Mouse (Mus musculus) adrenal gland, adult (tissue): Measurements from ENCODE around the gene Olfr933.

ENCODE experiments used
- DNase-seq, 2 experiments: peaks; one replicate each; pipeline ENCODE4 v3.0.0; 2022 to 2023; ENCODE audit warnings: low spot score in 1 of 2; ENCODE audit not compliant: inconsistent age in 2 of 2

Gene Olfr933

DNA sequence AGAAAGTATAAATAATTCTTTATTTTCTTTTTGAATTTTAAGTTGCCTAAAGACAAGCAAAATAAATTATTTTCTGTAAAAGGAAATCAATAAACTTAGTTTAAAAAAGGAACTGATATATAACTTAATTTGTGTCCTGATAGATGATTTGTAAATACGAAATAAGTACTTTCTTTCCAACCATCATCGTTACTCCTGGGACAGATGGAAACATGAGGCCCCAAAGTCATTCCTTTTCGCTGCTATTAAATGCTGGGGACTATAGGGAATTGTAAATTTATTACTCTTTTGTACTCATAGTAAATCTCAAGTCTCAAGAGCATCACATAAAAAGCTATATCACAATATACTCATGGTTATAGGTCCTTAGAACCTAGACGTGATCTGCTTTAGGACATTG, at the start of gene Olfr933:
Gene Olfr933 (plus strand): TSS at position 301 of the 400 bp plus-strand sequence.
- no peak for DNase-seq

DNA sequence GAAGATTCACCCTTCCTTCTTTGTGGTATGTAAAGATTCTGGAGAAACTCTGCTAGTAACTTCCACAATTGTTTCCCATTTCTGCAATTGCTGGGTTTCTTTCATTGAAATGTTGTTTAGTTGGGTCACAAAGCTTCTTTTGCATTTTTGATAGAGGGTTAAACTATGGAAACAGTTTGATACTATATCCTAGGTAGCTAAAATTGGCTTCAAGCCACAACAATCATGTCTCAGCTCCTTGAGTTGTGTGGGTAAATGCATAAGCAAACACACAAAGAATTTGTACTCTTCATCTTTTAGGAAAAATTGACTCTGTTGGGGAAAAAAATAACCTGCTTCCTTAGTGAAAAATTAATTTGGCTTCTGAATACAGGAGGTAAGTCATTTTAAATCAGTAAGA, 42.6 kb upstream of the Olfr933 start, which contains the start of gene Olfr930:
Gene Olfr930 (plus strand): TSS at position 301 of the 400 bp plus-strand sequence.
- no peak for DNase-seq

DNA sequence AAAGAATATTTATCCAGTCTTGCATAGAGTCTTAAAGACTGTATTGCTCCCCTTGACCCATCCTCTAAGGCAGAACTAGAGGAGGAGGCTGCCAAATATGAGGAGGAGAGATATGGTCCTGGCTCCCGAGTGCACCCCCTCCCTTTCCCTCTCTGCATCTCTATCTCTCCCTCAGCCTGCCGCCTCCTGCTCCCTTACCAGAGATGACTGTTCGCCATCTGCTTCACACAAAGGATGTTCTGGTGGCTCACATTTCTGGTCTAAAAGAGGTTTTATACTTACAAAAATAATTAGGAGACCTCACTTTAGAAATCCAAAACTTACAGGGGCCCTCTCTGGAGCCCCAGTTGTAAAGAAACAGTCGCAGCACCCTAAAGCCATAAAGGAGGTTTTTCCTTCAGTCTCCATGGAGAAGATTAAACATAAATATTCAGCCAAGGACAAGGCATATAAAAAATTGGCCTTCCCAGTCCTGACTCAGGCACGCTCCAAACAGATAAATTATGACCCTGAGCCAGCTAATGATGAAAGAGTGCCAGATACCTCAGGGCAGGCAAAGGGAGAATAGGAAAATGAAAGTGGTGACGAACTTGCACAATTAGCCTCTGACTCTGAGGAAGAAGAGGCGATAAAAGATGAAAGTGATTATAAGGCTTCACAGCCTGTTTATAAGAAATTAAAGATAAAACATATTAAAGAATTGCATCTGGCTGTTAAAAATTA, 18.6 kb upstream of the Olfr933 start:
- DNase-seq, result peak; percentile 61 to 92

DNA sequence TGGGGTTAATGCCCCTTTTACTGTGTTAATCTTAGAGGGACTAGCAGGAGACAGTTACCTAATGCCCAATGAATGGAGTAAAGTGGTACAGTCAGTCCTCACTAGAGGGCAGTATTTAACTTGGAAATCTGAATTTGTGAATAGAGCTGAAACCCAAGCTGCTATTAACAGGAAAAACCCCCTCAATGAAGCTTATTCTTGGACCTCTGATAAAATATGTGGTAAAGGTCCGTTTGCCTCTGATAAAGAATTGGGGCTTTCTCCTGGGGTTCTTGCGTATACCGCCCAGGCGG, 18.0 kb upstream of the Olfr933 start:
- no peak for DNase-seq

DNA sequence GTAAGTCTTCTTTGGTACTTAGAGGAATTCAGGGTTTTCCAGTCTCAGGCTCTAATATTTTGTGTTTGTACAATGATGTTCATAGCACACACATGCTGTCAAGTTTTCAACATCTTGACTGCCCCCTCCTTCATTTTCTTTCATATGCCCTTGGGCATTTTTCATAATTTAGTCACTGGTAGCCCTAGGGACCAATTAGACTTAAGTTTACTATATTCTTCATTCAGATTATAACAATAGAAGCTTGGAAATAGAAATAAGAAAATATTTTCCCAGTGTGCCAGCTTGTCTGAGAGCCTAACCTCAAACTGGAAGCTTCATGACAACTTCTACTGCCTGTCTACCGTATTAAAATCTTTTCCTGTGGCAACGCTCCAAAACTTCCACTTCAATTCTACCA, 16.1 kb downstream of the Olfr933 start, which contains the start of gene Olfr934:
Gene Olfr934 (minus strand): TSS at position 101 of the 400 bp plus-strand sequence.
- no peak for DNase-seq

DNA sequence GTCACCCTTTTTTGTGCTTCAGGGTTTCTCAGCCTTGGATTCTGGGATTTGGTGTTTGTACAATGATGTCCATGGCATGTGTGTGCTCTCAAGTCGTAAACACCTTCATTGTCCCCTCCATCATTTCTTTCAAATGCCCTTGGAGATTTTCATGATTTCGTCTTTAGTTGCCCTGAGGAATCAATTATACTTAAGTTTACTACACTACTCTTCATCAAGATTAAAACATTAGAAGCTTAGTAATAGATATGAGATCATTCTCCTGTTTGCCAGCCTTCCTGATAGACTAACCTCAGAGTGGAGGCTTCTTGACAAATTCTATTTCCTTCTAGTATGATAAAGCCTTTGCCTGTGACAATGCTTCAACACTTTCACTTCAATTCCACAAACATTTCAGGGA, 27.5 kb downstream of the Olfr933 start, which contains the start of gene Olfr935:
Gene Olfr935 (minus strand): TSS at position 101 of the 400 bp plus-strand sequence.
- DNase-seq, result no peak

DNA sequence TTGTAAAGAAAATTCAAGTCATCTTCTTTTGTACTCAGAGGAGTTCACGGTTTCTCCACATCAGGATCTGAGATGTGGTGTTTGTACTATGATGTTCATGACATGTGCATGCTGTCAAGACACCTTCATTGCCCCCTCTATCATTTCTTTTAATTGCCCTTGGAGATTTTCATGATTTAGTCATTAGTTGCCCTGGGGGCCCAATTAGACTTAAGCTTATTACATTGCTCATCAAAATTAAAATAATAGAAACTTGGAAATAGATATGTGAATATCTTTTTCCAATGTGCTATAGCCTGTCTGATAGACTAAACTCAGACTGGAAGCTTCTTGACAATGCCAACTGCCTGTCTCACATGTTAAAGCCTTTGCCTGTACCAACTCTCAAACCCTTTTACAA, 51.2 kb downstream of the Olfr933 start, which contains the start of gene Olfr146:
Gene Olfr146 (minus strand): TSS at position 101 of the 400 bp plus-strand sequence.
- DNase-seq, result no peak
